Mouse (Mus musculus): ENCODE data around the gene Tbx18. TPM values are rescaled to one million over a fixed set of nuclear protein-coding genes. Genes with fewer than 3 reads are reported as not detected.

Tbx18 gene
- total and polyA plus RNA-seq, 3 experiments: not detected

DNA sequence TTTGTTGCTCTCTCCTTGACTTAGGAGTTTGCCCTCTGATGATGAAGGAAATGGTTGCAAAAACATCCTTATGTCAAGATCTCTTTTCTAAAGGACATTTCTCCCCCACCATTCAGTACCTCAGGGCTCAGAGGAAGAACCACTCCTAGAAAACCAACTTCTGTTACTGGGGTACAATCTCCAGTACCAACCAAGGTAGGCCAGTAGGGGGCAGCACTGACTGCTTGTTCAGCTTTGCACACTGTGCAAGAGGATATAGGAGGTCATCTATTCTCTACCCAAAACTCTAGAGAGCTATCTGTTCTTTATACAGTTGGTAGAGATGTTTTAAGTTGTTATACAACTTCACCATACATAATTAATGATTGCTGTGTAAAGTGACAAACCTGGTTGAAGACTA lies 22.9 kb downstream of the Tbx18 start:
- no peaks in the 10 kb centered on the region for H3K27me3 ChIP-seq (replicated peaks)
- no peaks in the 10 kb centered on the region for H3K9me3 ChIP-seq (replicated peaks; ENCODE audit: low read length)
- H3K4me1 ChIP-seq (ENCODE audit: control insufficient read depth in 1 of 2, insufficient read depth in 2 of 2): no peaks in the 10 kb centered on the region
- H3K27ac ChIP-seq (ENCODE audit: insufficient read depth, low read depth): no peak overlapping the region
- dilution Hi-C loops (cut with MboI; ENCODE audit: extremely low pct_ligation_motif_present, extremely low pct_unique_long_range_greater_than_20kb, low sequenced_read_pairs): no loop called here
- no peak overlapping the region for H3K4me3 ChIP-seq (replicated peaks in 1 of 3; ENCODE audit: low read depth in 2 of 3, low read length in 2 of 3, poor library complexity in 1 of 3)
- H3K9ac ChIP-seq (ENCODE audit: insufficient read depth, low read depth): no peak overlapping the region
- no peak overlapping the region for H3K4me2 ChIP-seq (ENCODE audit: insufficient read depth, low read depth, poor library complexity, severe bottlenecking)
- DNase-seq (ENCODE audit: extremely low read depth): peak; percentile 64
- in situ Hi-C loops (cut with MboI; ENCODE audit: low pct_ligation_motif_present, low pct_unique_long_range_greater_than_20kb, low sequenced_read_pairs): loop anchor here (10.0 kb wide), 1 partner anchor 517 kb away; no protein-coding TSS in a partner anchor
- no peaks in the 10 kb centered on the region for H3K36me3 ChIP-seq (replicated peaks in 1 of 2; ENCODE audit: control insufficient read depth in 1 of 2, insufficient read depth in 1 of 2, low read length in 1 of 2)
- no peaks in the 10 kb centered on the region for H3K79me2 ChIP-seq (replicated peaks; ENCODE audit: control insufficient read depth, extremely low read depth, insufficient read depth, poor library complexity, severe bottlenecking)
- TF ChIP-seq CTCF (conservative IDR thresholded peaks at IDR 0.05 in 1 of 2, IDR thresholded peaks at IDR 0.05 in 1 of 2; ENCODE audit: low read depth in 2 of 2, low read length in 2 of 2) (peak; percentile 85 to 89), RAD21 (IDR thresholded peaks at IDR 0.05; ENCODE audit: low read depth, low read length) (peak; percentile 84), TCF12 (IDR thresholded peaks at IDR 0.05; ENCODE audit: low read depth, low read length) (no peak), SMC3 (IDR thresholded peaks at IDR 0.05; ENCODE audit: low read depth, low read length) (peak; percentile 68)

DNA sequence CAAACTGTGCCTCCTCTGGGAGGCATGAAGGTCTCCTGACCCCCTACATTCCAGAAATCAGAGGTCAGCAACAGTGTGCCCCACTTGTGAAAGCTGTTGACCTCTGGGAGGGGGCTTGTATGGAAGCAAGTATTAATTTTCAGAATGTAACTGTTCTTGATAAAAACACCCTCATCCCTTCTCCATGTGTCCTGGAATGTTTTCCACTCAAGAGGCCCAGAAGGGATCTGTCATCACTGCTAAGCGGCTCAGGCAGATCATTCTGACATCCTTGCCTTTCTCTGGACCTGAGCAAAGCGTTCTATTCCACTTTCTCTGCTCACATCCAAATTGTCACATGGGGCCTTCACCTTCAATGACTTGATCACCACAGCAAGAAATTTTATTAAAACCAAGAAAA lies 28.8 kb downstream of the Tbx18 start:
- dilution Hi-C loops (cut with MboI; ENCODE audit: extremely low pct_ligation_motif_present, extremely low pct_unique_long_range_greater_than_20kb, low sequenced_read_pairs): no loop called here
- Histone ChIP-seq H3K9ac (ENCODE audit: insufficient read depth, low read depth) (no peak overlapping the region), H3K27me3 (replicated peaks) (no peaks in the 10 kb centered on the region), H3K4me2 (ENCODE audit: insufficient read depth, low read depth, poor library complexity, severe bottlenecking) (no peak overlapping the region), H3K4me1 (ENCODE audit: control insufficient read depth in 1 of 2, insufficient read depth in 2 of 2) (no peaks in the 10 kb centered on the region), H3K79me2 (replicated peaks; ENCODE audit: control insufficient read depth, extremely low read depth, insufficient read depth, poor library complexity, severe bottlenecking) (no peaks in the 10 kb centered on the region), H3K4me3 (replicated peaks in 1 of 3; ENCODE audit: low read depth in 2 of 3, low read length in 2 of 3, poor library complexity in 1 of 3) (no peak overlapping the region), H3K27ac (ENCODE audit: insufficient read depth, low read depth) (no peak overlapping the region), H3K36me3 (replicated peaks in 1 of 2; ENCODE audit: control insufficient read depth in 1 of 2, insufficient read depth in 1 of 2, low read length in 1 of 2) (no peaks in the 10 kb centered on the region), H3K9me3 (replicated peaks; ENCODE audit: low read length) (no peaks in the 10 kb centered on the region)
- DNase-seq (ENCODE audit: extremely low read depth): no peak
- TF ChIP-seq MAX (IDR thresholded peaks at IDR 0.05; ENCODE audit: low read length): no peak
- no peak for TF ChIP-seq JUND (conservative IDR thresholded peaks at IDR 0.05; ENCODE audit: low read depth, low read length)
- TF ChIP-seq HCFC1 (IDR thresholded peaks at IDR 0.05; ENCODE audit: low read depth, low read length): no peak
- TF ChIP-seq BHLHE40 (IDR thresholded peaks at IDR 0.05; ENCODE audit: low read depth, low read length): no peak
- TF ChIP-seq TCF12 (IDR thresholded peaks at IDR 0.05; ENCODE audit: low read depth, low read length): no peak
- in situ Hi-C loops (cut with MboI; ENCODE audit: low pct_ligation_motif_present, low pct_unique_long_range_greater_than_20kb, low sequenced_read_pairs): loop anchor here (10.0 kb wide), 1 partner anchor 523 kb away; no protein-coding TSS in a partner anchor

DNA sequence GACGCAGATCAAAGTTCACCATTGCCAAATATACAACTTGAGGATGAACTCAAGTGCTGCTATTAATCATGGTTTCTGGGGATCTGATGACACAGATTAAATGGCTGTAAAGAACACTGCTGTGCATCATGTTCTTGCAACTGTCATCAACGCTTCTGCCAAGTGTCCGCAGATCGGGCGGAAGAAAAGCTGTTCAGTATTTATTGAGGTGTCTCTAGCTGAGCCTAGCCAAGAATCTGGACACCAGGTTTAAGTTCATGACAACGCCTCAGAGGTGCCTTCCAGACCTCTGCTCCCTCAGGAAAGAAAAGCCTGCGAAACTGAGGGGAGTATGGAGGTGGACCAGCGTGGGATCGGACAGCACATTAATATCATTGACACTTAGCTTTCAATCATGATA lies 44.1 kb downstream of the Tbx18 start:
- dilution Hi-C loops (cut with MboI; ENCODE audit: extremely low pct_ligation_motif_present, extremely low pct_unique_long_range_greater_than_20kb, low sequenced_read_pairs): no loop called here
- TF ChIP-seq MXI1 (IDR thresholded peaks at IDR 0.05; ENCODE audit: low read depth, low read length): no peak
- no peak for TF ChIP-seq UBTF (IDR thresholded peaks at IDR 0.05; ENCODE audit: low read depth, low read length)
- no peak for TF ChIP-seq SMC3 (IDR thresholded peaks at IDR 0.05; ENCODE audit: low read depth, low read length)
- no peak for TF ChIP-seq NELFE (IDR thresholded peaks at IDR 0.05; ENCODE audit: low read depth, low read length)
- TF ChIP-seq MYC (IDR thresholded peaks at IDR 0.05; ENCODE audit: low read depth, low read length): no peak
- TF ChIP-seq CTCF (conservative IDR thresholded peaks at IDR 0.05 in 1 of 2, IDR thresholded peaks at IDR 0.05 in 1 of 2; ENCODE audit: low read depth in 2 of 2, low read length in 2 of 2): no peak
- no peak for TF ChIP-seq MAZ (IDR thresholded peaks at IDR 0.05; ENCODE audit: low read depth, low read length)
- TF ChIP-seq POLR2AphosphoS2 (IDR thresholded peaks at IDR 0.05; ENCODE audit: low read depth, low read length): no peak
- TF ChIP-seq TBP (conservative IDR thresholded peaks at IDR 0.05; ENCODE audit: low read depth, low read length): no peak
- no peak for TF ChIP-seq NRF1 (IDR thresholded peaks at IDR 0.05; ENCODE audit: low read depth, low read length)
- no peak for TF ChIP-seq ETS1 (conservative IDR thresholded peaks at IDR 0.05; ENCODE audit: low read depth, low read length)
- TF ChIP-seq TCF12 (IDR thresholded peaks at IDR 0.05; ENCODE audit: low read depth, low read length): no peak
- TF ChIP-seq KAT2A (IDR thresholded peaks at IDR 0.05; ENCODE audit: insufficient replicate concordance, low read length): no peak
- TF ChIP-seq JUND (conservative IDR thresholded peaks at IDR 0.05; ENCODE audit: low read depth, low read length): no peak
- no peak for TF ChIP-seq SIN3A (IDR thresholded peaks at IDR 0.05; ENCODE audit: low read length)
- no peak for TF ChIP-seq PAX5 (IDR thresholded peaks at IDR 0.05; ENCODE audit: low read length)
- TF ChIP-seq GABPA (IDR thresholded peaks at IDR 0.05; ENCODE audit: insufficient replicate concordance, low read depth, low read length): no peak
- in situ Hi-C loops (cut with MboI; ENCODE audit: low pct_ligation_motif_present, low pct_unique_long_range_greater_than_20kb, low sequenced_read_pairs): no loop called here
- H3K4me1 ChIP-seq (ENCODE audit: control insufficient read depth in 1 of 2, insufficient read depth in 2 of 2): no peaks in the 10 kb centered on the region
- no peak overlapping the region for H3K9ac ChIP-seq (ENCODE audit: insufficient read depth, low read depth)
- H3K27ac ChIP-seq (ENCODE audit: insufficient read depth, low read depth): no peak overlapping the region
- H3K4me2 ChIP-seq (ENCODE audit: insufficient read depth, low read depth, poor library complexity, severe bottlenecking): no peak overlapping the region
- no peaks in the 10 kb centered on the region for H3K36me3 ChIP-seq (replicated peaks in 1 of 2; ENCODE audit: control insufficient read depth in 1 of 2, insufficient read depth in 1 of 2, low read length in 1 of 2)
- DNase-seq (ENCODE audit: extremely low read depth): no peak
- no peaks in the 10 kb centered on the region for H3K27me3 ChIP-seq (replicated peaks)
- no peaks in the 10 kb centered on the region for H3K9me3 ChIP-seq (replicated peaks; ENCODE audit: low read length)
- H3K79me2 ChIP-seq (replicated peaks; ENCODE audit: control insufficient read depth, extremely low read depth, insufficient read depth, poor library complexity, severe bottlenecking): no peaks in the 10 kb centered on the region
- no peak overlapping the region for H3K4me3 ChIP-seq (replicated peaks in 1 of 3; ENCODE audit: low read depth in 2 of 3, low read length in 2 of 3, poor library complexity in 1 of 3)

Measured in CH12.LX (cell line).